Mouse (Mus musculus): Measurements from ENCODE around the gene Phb2.
A peak's percentile ranks its signal among the peaks of the same experiment; 100 is the strongest.
"Not testable (repeated sequence)": the region's sequence is repeated elsewhere in the genome, so short reads cannot be mapped to it uniquely, and the experiment has no call there.

Phb2 gene

GRCm38 (mm10) chr6:124711824-124712782 is at the start of gene Phb2, which contains the start of gene Emg1:
TSS of gene Phb2 (plus strand) at chr6:124712336.
TSS of gene Emg1 (minus strand) at chr6:124712178.
- peak; percentile 97 for DNase-seq (ENCODE audit: low read depth, low spot score)

GRCm38 (mm10) chr6:124662477-124663423 is 49.4 kb upstream of the Phb2 start, which contains the start of gene Lpcat3:
TSS of gene Lpcat3 (plus strand) at chr6:124663027.
- DNase-seq (ENCODE audit: low read depth, low spot score), result peak; percentile 95

GRCm38 (mm10) chr6:124663424-124663795 is 48.7 kb upstream of the Phb2 start:
- DNase-seq (ENCODE audit: low read depth, low spot score), result no peak

GRCm38 (mm10) chr6:124664256-124664655 is 47.9 kb upstream of the Phb2 start:
- no peak for DNase-seq (ENCODE audit: low read depth, low spot score)

DNA sequence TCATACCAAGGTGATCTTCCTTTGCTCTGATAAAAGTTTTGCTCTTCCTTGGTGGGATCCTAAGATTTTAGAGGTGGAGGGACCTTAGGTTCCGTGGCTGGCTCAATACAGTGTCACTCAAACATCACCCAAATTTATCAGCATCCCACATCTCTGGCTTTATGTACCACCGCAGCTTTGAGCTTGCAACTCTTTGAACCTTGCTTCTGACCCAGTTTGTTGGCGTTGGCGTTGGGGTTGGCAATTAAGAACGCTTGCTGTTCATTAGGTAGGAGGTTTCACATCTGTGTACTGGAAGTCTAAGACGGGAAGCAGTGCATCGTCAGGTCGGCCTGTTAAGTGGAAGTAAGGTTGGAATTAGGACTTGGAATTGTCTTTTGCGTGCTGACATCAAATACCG is 47.1 kb upstream of the Phb2 start:
- no peak for DNase-seq (ENCODE audit: low read depth, low spot score)

- no peak for DNase-seq (ENCODE audit: low read depth, low spot score)
These were observed 42.8 kb upstream of the Phb2 start for GRCm38 (mm10) chr6:124669234-124669859.

GRCm38 (mm10) chr6:124670281-124670900 is 41.7 kb upstream of the Phb2 start:
- DNase-seq (ENCODE audit: low read depth, low spot score), result no peak

DNA sequence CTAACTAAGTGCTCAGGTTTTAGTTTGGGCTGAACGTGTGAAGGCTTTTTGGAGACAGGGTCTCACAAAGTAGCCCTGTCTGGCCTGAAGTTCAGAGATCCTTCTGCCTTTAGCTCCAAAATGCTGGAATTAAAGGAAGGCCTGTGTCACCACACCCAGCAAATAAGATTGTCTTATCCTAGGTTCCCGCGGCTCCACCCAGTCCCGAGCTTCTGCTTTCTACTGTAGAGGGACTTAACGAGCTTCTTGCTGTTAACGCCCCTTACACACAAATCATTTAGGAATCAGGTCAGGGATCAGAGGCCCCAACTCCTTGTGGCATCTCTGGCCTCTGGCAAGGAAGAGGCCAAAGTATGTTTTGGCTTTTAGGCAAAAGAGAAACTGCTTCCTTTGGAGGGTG is 40.0 kb upstream of the Phb2 start:
- no peak for DNase-seq (ENCODE audit: low read depth, low spot score)

DNA sequence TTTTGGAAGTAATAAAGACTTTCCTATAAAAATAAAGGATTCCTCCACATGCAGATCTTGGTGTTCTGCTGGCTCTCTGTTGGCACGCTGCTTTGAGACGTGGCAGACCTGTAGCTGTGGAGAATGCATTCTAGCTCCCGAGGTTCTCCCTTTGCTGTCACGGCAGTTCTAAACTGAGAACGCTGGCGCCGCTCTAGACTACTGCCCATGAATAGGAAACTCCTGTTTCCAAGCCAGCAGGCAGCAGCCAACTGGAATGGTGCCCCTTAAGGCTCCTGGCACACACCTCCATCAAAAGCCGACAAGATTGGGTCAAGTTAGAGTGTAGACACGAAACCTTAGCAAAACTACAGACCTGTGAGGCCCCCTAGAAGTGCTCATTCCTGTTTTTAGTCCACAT is 38.5 kb upstream of the Phb2 start:
- DNase-seq (ENCODE audit: low read depth, low spot score), result peak; percentile 36

GRCm38 (mm10) chr6:124674591-124674990 is 37.5 kb upstream of the Phb2 start:
- no peak for DNase-seq (ENCODE audit: low read depth, low spot score)

- DNase-seq (ENCODE audit: low read depth, low spot score), result no peak
These were observed 36.0 kb upstream of the Phb2 start for GRCm38 (mm10) chr6:124676171-124676570.

DNA sequence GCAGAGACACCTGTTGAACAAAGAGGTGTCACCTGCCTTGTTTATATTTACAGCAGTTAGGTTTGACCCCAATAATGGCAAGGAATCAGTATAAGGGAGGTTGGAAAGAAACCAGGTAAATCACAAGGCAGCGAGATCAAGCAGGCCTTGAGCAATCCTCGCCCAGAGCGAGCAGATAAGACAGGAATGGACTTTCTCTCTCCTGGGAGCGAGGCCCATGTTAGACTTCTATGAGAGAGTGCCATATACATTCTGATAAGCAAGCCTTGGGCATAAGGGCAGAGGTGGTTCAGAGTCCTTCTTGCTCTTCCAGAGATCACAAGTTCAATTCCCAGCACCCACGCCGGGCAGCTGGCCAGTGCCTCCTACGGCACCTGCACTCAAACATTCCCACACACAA is 33.4 kb upstream of the Phb2 start:
- no peak for DNase-seq (ENCODE audit: low read depth, low spot score)

GRCm38 (mm10) chr6:124679486-124679885 is 32.6 kb upstream of the Phb2 start:
- DNase-seq (ENCODE audit: low read depth, low spot score), result no peak

DNA sequence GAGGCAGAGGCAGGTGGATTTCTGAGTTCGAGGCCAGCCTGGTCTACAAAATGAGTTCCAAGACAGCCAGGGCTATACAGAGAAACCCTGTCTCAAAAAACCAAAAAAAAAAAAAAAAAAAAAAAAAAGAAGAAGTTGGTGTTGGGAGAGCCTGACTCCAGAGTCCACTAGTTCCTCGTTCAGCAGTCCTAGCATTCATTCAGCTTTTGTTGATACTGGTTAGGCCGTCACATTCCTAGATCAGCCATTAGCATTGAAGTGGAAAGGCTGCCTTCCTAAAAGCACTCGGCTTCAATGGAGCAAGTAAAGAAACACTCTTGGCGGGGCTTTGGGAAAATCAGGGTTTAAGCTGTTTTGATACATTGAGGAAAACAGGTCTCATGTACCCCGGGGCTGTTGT is 29.8 kb upstream of the Phb2 start:
- not testable (repeated sequence) for DNase-seq (ENCODE audit: low read depth, low spot score)

DNA sequence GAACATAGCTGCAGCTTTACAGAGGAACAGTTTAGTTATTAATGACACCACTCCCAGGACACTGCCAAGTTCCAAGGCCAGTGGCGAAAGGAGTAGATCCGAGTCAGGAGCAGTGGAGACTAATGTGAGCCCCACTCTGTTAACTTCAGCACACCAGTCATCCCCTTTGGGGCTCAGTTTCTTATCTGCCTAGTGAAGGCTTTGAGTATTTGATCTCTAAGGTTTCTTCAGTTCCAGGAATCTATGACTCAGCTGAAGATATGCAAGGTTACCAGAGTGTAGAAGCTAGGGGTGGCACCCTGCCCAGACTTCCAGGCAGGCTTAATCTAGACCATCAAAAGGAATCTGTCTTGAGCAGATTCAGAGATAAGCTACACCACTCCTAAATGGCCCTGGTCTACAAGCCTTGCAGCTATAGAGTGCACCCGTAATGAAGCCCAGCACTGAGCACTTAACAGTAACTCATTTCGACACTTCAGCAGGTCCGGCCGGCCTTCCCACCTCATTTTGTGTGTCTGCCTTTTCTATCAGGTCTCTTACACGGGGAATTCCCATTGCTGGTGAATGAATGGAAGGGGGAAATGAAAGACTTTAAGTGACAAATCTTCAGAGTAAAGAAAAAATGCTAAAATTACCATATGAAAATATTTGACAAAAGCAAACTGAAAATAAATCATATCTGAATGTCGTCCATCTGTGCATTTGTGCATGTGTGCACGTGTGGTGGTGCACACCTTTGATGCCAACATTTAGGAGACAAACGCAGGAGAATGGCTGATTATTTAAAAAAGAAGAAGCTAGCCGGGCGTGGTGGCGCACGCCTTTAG is 28.3 kb upstream of the Phb2 start:
- peak; percentile 57 for DNase-seq (ENCODE audit: low read depth, low spot score)

- no peak for DNase-seq (ENCODE audit: low read depth, low spot score)
These were observed 26.3 kb upstream of the Phb2 start for GRCm38 (mm10) chr6:124685606-124686386.

- DNase-seq (ENCODE audit: low read depth, low spot score), result not testable (repeated sequence)
These were observed 25.5 kb upstream of the Phb2 start for GRCm38 (mm10) chr6:124686644-124687043.

DNA sequence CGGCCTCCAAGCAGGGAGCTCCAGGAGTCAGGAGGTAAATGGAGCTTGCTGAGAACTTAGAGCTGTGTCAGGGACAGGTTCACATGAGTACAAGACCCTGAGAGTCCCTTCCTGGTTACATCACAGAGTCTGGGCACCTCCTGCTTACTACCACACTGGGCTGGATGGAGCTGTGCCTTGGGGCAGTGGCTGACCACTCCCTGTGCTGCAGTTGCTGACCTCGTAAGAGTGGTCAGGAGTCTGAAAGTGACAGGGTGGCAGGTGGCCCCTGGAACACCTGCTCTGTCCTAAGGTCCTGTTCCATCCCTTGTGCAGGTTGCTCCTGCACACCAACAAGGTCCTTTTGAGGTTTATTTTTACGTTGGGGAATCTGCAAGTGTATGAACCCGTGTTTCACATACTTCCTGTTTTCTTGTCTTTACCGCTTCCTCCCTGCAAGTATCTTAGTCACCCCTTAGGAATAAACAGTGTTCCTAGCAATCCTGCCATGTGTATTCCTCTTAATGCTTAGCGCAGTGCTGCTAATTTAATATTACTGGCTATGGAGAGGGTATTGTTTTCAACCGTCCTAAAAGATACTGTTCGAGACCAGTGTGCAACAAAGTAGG is 23.9 kb upstream of the Phb2 start:
- no peak for DNase-seq (ENCODE audit: low read depth, low spot score)

- DNase-seq (ENCODE audit: low read depth, low spot score), result no peak
These were observed 23.1 kb upstream of the Phb2 start for GRCm38 (mm10) chr6:124689011-124689410.
